Mouse (Mus musculus): Measurements from ENCODE around the gene Plxdc2. TPM values are rescaled to one million over a fixed set of nuclear protein-coding genes. Genes with fewer than 3 reads are reported as not detected.

The Plxdc2 gene
- polyA plus RNA-seq, 1 experiment, result 77.3 TPM

GRCm38 (mm10) chr2:16414340-16414976 is 58.4 kb downstream of the Plxdc2 start:
- no peak for DNase-seq (ENCODE audit: low spot score)

GRCm38 (mm10) chr2:16439030-16439429 is 82.9 kb downstream of the Plxdc2 start:
- no peak for DNase-seq (ENCODE audit: low spot score)

DNA sequence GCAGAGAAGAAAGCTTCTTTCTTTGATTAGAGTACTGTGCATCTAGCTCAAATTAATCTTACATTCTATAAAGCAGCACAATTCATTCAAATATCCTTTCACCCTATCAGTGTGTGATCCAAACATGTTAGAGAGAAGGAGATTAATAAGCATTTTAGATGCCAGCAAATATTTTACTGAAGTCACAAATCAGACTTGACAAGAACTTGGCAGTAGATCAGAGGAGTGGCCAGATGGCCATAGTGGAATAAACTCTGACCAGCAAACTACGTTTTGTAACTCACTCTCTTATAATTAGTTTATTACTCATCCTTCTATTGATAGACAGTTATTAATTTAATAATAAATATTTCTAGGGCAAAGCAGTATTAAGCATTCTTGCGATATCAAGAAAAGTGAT is 86.5 kb downstream of the Plxdc2 start:
- no peak for DNase-seq (ENCODE audit: low spot score)

DNA sequence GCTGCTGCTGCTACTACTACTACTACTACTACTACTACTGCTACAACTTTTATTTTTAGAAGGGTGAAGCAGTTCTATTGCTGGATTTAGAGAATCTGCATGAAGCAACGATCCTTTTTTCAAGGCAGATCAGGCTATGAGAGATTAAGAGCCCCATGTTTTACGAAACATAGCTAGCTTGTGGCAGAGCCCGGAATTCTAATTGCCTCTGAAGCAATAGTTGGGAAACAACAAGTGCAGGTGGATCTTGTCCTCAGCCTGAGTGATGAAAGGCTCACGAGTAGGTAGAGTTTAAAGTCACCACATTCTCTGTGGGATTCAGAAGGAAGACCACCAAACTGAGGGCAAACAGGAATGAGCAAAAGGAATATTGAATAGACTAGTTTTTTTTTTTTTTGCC is 91.8 kb downstream of the Plxdc2 start:
- DNase-seq (ENCODE audit: low spot score), result no peak

- no peak for DNase-seq (ENCODE audit: low spot score)
These were observed 94.9 kb downstream of the Plxdc2 start for GRCm38 (mm10) chr2:16450838-16451665.

DNA sequence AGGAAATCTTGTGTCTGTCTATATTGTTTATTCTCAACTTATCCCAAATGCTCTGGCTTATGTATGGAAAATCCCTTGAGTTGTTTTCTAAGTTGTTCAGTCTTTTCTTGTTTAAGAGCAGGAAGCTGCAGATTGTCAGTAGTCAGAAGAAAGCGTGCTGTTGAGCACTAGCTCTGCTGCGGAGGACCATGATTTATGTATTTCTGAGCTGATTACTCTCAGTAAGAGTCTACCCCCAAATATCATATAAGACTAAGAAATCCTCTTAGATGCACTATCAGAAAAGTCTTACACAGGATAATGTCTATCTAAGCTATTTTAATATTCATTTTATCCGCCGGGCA is 95.5 kb downstream of the Plxdc2 start:
- no peak for DNase-seq (ENCODE audit: low spot score)

DNA sequence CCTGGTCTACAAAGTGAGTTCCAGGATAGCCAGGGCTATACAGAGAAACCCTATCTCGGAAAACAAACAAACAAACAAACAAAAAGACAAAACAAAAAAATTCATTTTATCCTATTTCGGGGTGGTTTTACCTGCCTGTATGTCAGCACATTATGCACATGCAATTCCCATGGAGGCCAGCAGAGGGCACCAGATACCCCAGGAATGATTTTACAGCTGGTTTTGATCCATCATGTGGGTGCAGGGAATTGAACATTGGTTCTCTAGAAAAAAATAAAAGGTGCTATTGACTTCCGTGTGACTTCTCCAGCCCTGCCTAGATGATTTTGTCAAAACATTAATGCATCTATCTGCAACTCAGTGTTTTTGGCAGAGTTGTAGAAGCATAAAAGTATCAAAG is 96.0 kb downstream of the Plxdc2 start:
- DNase-seq (ENCODE audit: low spot score), result no peak

DNA sequence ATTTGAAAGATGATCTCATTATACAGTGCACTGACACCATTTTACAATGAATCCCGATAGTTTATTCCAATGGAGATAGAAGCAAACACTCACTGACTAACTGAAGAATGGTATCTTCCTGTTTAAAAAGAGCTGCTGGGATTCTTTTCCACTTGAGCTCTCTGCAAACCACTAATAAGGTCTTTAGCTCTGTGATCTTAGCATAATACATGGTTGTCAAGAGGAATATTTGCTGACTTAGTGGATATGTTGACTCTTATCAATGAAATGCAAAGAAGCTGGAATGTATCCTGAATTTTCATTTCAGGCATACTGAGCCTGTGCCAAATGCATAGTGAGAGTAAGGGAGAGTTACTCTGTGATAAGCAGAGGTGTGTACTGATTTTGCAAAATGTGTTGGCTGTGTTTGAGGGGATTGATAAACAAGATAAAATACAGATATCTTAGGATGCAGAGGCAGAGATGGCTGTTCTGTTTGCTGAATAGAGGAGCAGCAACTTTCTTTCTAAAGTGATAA is 100.2 kb downstream of the Plxdc2 start:
- no peak for DNase-seq (ENCODE audit: low spot score)

DNA sequence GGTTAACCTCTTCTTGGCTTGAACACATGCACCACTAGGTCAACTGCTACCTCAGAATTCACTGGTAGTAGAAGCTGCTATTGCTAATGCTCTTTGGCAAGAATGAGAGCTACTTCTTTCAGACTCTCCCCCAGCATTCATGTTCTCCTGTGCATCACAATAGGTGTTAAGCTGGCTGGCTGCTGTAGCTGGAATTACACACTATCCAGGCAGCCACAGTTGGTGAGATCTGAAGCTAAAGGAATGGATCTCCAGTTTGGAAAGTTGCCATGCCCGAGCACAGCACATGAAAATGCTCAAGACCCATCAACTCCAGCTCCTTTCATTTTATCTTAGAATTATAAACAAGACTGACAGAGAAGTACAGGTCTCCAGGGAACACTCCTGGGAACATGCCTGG is 103.4 kb downstream of the Plxdc2 start:
- DNase-seq (ENCODE audit: low spot score), result no peak

- DNase-seq (ENCODE audit: low spot score), result no peak
These were observed 114.0 kb downstream of the Plxdc2 start for GRCm38 (mm10) chr2:16470099-16470498.

DNA sequence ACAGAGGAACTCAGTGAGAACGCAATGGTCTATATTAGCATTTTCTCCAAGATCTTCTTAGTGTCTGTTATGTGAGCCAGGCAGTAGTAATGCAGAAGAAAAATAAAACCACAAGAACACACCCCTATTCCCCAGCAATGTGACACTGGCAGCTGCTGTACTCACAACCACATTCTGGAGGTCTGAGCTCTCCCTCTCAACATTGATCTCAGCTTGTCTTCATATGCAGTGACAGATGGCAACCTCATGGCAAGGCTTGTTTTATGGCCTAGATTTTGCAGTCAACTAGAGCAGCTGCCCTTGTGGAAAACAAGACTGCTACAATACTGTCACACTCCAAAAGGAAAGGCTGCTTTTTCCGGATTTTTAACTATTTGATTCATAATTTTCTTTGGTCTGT is 127.8 kb downstream of the Plxdc2 start:
- no peak for DNase-seq (ENCODE audit: low spot score)

DNA sequence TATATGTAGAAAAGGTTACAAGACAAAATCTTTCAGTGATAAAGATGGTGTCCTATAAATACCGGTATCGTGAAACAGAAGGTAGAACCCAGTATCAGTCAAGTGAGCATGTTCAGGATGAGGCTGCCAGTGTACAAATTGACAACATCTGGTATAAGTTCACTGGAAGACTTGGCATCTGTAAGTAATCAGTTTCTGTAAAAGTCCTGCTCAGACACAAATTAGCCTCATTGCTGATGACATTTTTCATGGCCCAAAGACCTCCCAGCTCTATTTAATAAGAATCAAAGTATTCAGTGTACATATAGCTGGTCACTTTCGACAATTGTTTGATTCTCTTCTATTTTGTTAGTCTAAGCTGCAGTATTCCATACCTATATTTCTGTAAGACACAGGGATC is 129.9 kb downstream of the Plxdc2 start:
- no peak for DNase-seq (ENCODE audit: low spot score)

DNA sequence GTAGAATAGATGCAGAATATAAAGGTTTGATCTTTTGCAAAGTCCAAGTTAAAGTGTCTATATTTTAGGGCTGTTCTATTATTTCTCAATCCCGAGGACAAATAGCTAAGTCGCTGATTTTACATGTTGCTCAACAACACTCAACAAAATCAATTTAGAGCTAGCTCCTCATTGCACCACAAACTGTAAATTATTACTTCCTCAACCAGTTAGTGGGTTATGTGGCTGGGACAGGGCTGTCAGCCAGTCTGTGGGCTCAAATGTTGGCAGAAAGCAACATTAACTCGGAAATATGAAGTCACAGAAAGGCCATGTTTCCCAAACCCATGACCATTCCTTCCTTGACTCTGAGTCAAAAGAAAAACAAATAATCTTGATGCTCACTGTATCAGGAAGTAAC is 135.1 kb downstream of the Plxdc2 start:
- DNase-seq (ENCODE audit: low spot score), result no peak

GRCm38 (mm10) chr2:16502843-16503242 is 146.7 kb downstream of the Plxdc2 start:
- DNase-seq (ENCODE audit: low spot score), result no peak

- DNase-seq (ENCODE audit: low spot score), result no peak
These were observed 151.6 kb downstream of the Plxdc2 start for GRCm38 (mm10) chr2:16507540-16508230.

DNA sequence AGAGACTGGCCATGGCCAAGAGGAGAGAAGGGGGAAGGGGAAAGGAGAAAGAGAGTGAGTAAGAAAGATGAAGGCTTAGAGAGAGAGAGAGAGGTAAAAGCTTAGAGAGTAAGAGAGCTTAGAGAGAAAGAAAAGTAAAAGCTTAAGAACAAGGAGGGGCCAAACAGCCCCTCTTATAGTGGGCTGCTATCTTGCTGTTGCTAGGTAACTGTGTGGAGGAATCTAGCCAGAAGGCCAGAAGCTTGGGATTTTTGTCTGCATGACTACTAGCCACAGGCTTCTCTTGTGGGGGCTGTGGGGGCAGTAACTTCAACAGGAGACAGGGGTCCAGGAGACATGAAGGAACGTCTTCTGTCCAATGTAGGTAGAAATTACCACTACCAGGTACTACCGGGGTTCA is 162.0 kb downstream of the Plxdc2 start:
- DNase-seq (ENCODE audit: low spot score), result no peak

DNA sequence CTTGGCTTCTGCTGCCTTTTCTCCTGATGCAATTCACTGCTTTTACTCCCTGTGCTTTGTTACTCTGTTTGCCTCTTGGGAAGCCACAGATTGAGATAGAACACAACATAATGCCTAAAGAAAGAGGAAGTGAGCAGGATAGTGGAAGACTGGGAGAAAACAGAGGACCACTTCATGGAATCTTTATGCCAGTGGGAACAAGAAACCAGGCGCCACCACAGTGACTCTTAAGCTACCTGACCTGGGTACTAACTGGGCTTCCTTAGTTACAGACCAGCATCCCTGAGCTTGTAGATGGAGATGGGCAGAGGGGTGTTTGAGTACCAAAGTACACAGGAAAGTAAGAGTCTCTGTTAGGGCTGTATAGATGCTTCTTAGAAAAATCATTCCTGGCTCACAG is 167.3 kb downstream of the Plxdc2 start:
- DNase-seq (ENCODE audit: low spot score), result no peak

DNA sequence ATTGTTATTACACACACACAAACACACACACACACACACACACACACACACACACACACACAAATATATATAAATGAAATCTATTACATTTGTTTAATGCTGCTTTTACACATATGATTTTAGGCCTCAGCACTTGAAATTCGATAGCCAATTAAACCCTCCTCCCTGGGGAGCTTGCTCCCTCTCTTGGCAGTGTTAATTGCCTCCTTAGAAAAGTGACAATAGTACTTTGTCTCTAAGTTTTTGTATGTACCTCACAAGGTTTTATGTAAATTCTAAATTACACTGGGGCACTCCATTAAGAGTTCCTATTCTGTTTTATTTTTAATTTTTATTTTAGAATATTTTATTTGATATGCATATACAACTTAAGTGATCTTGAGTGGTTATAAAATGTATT is 176.1 kb downstream of the Plxdc2 start:
- DNase-seq (ENCODE audit: low spot score), result no peak

GRCm38 (mm10) chr2:16534566-16534965 is 178.5 kb downstream of the Plxdc2 start:
- DNase-seq (ENCODE audit: low spot score), result no peak

GRCm38 (mm10) chr2:16541226-16541625 is 185.1 kb downstream of the Plxdc2 start:
- no peak for DNase-seq (ENCODE audit: low spot score)

DNA sequence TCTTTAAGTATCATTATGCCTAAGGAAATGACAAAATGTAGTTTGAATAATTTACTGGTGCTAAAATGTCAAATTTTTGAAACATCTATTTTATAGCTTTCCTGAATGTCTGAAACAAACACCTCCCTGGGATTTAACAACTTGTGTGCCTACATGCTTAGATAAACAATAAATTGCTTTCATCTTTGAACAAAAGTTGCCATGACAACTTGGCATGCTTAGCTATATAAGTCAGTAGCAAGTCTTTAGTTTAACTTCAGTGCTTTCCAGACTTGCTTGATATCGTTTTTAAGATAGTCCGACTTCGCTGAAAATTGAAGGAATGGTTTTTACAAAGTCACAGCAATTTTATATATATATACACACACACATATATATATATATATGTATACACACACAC is 189.1 kb downstream of the Plxdc2 start:
- DNase-seq (ENCODE audit: low spot score), result no peak

GRCm38 (mm10) chr2:16559287-16559686 is 203.2 kb downstream of the Plxdc2 start:
- DNase-seq (ENCODE audit: low spot score), result no peak

- no peak for DNase-seq (ENCODE audit: low spot score)
These were observed 212.2 kb downstream of the Plxdc2 start for GRCm38 (mm10) chr2:16568263-16568662.

All from urinary bladder, adult 2 months (tissue).